Mouse (Mus musculus): ENCODE results near the gene Ppp1r2. TPM values are rescaled to one million over a fixed set of nuclear protein-coding genes. Genes with fewer than 3 reads are reported as not detected.
A peak's percentile ranks its signal among the peaks of the same experiment; 100 is the strongest.

Ppp1r2 gene
- polyA plus RNA-seq, 1 experiment from 2014 or later: 97.2 TPM

GRCm38 (mm10) chr16:31234356-31234755 lies 40.7 kb downstream of the Ppp1r2 start:
- no peak for ATAC-seq (ENCODE audit: insufficient number of reproducible peaks, low FRiP score)
- Histone ChIP-seq H3K27me3 (replicated peaks) (0 out of 2 replicates have a peak, but pooled peaks cover 3% of the 10 kb centered on the region), H3K27ac (ENCODE audit: poor library complexity, severe bottlenecking) (no peak overlapping the region), H3K9me3 (replicated peaks) (peaks cover 9% of the 10 kb centered on the region; the same call in 1 of the 2 replicates), H3K9ac (no peak overlapping the region), H3K4me3 (no peak overlapping the region), H3K36me3 (no peaks in the 10 kb centered on the region), H3K4me1 (replicated peaks) (peaks cover 27% of the 10 kb centered on the region), H3K4me2 (peak overlapping the region; percentile 69)
- WGBS: 47% methylated on average over 3 of the region's 3 CpGs

- Histone ChIP-seq H3K4me3 (peak overlapping the region; percentile 32), H3K27me3 (replicated peaks) (0 out of 2 replicates have a peak, but pooled peaks cover 3% of the 10 kb centered on the region), H3K36me3 (no peaks in the 10 kb centered on the region), H3K4me1 (replicated peaks) (peaks cover 27% of the 10 kb centered on the region), H3K9me3 (replicated peaks) (peaks cover 10% of the 10 kb centered on the region; the same call in 1 of the 2 replicates), H3K27ac (ENCODE audit: poor library complexity, severe bottlenecking) (no peak overlapping the region), H3K9ac (no peak overlapping the region), H3K4me2 (peak overlapping the region; percentile 69)
- no peak for ATAC-seq (ENCODE audit: insufficient number of reproducible peaks, low FRiP score)
- 11% methylated on average over 20 of the region's 20 CpGs for WGBS
Measured at GRCm38 (mm10) chr16:31233541-31234339, 41.3 kb downstream of the Ppp1r2 start.

GRCm38 (mm10) chr16:31233167-31233498 lies 41.9 kb downstream of the Ppp1r2 start:
- Histone ChIP-seq H3K27ac (ENCODE audit: poor library complexity, severe bottlenecking) (no peak overlapping the region), H3K4me3 (peak overlapping the region; percentile 32), H3K4me1 (replicated peaks) (peaks cover 23% of the 10 kb centered on the region), H3K36me3 (no peaks in the 10 kb centered on the region), H3K9me3 (replicated peaks) (peaks cover 10% of the 10 kb centered on the region; the same call in 1 of the 2 replicates), H3K4me2 (peak overlapping the region; percentile 69), H3K9ac (no peak overlapping the region), H3K27me3 (replicated peaks) (0 out of 2 replicates have a peak, but pooled peaks cover 3% of the 10 kb centered on the region)
- ATAC-seq (ENCODE audit: insufficient number of reproducible peaks, low FRiP score): no peak
- 12% methylated on average over 4 of the region's 4 CpGs for WGBS

GRCm38 (mm10) chr16:31232491-31233166 lies 42.4 kb downstream of the Ppp1r2 start:
- peaks cover 13% of the 10 kb centered on the region; the same call in 1 of the 2 replicates for H3K9me3 ChIP-seq (replicated peaks)
- H3K27me3 ChIP-seq (replicated peaks): 0 out of 2 replicates have a peak, but pooled peaks cover 3% of the 10 kb centered on the region
- no peak overlapping the region for H3K27ac ChIP-seq (ENCODE audit: poor library complexity, severe bottlenecking)
- WGBS: 77% methylated on average over 5 of the region's 5 CpGs
- no peaks in the 10 kb centered on the region for H3K36me3 ChIP-seq
- peaks cover 23% of the 10 kb centered on the region for H3K4me1 ChIP-seq (replicated peaks)
- H3K9ac ChIP-seq: no peak overlapping the region
- no peak for ATAC-seq (ENCODE audit: insufficient number of reproducible peaks, low FRiP score)
- H3K4me3 ChIP-seq: no peak overlapping the region
- H3K4me2 ChIP-seq: no peak overlapping the region

GRCm38 (mm10) chr16:31231591-31231990 lies 43.5 kb downstream of the Ppp1r2 start:
- Histone ChIP-seq H3K9me3 (replicated peaks) (peaks cover 13% of the 10 kb centered on the region; the same call in 1 of the 2 replicates), H3K4me2 (no peak overlapping the region), H3K36me3 (no peaks in the 10 kb centered on the region), H3K27ac (ENCODE audit: poor library complexity, severe bottlenecking) (no peak overlapping the region), H3K4me3 (no peak overlapping the region), H3K9ac (no peak overlapping the region), H3K27me3 (replicated peaks) (0 out of 2 replicates have a peak, but pooled peaks cover 3% of the 10 kb centered on the region), H3K4me1 (replicated peaks) (peaks cover 23% of the 10 kb centered on the region)
- WGBS: 76% methylated on average over 5 of the region's 5 CpGs
- no peak for ATAC-seq (ENCODE audit: insufficient number of reproducible peaks, low FRiP score)

GRCm38 (mm10) chr16:31227746-31228145 lies 47.3 kb downstream of the Ppp1r2 start:
- WGBS: 78% methylated on average over 1 of the region's 1 CpGs
- Histone ChIP-seq H3K9me3 (replicated peaks) (peaks cover 13% of the 10 kb centered on the region; the same call in 1 of the 2 replicates), H3K27ac (ENCODE audit: poor library complexity, severe bottlenecking) (no peak overlapping the region), H3K4me2 (no peak overlapping the region), H3K4me1 (replicated peaks) (no peaks in the 10 kb centered on the region), H3K4me3 (no peak overlapping the region), H3K27me3 (replicated peaks) (no peaks in the 10 kb centered on the region), H3K9ac (no peak overlapping the region), H3K36me3 (no peaks in the 10 kb centered on the region)
- ATAC-seq (ENCODE audit: insufficient number of reproducible peaks, low FRiP score): no peak

GRCm38 (mm10) chr16:31215271-31215670 lies 59.8 kb downstream of the Ppp1r2 start:
- no peaks in the 10 kb centered on the region for H3K27me3 ChIP-seq (replicated peaks)
- H3K36me3 ChIP-seq: no peaks in the 10 kb centered on the region
- H3K9ac ChIP-seq: no peak overlapping the region
- H3K4me1 ChIP-seq (replicated peaks): no peaks in the 10 kb centered on the region
- H3K9me3 ChIP-seq (replicated peaks): peaks cover 15% of the 10 kb centered on the region
- no peak overlapping the region for H3K4me2 ChIP-seq
- ATAC-seq (ENCODE audit: insufficient number of reproducible peaks, low FRiP score): no peak
- WGBS: 91% methylated on average over 4 of the region's 4 CpGs
- no peak overlapping the region for H3K4me3 ChIP-seq
- H3K27ac ChIP-seq (ENCODE audit: poor library complexity, severe bottlenecking): no peak overlapping the region

GRCm38 (mm10) chr16:31213463-31213862 lies 61.6 kb downstream of the Ppp1r2 start:
- H3K9ac ChIP-seq: no peak overlapping the region
- no peak overlapping the region for H3K27ac ChIP-seq (ENCODE audit: poor library complexity, severe bottlenecking)
- H3K9me3 ChIP-seq (replicated peaks): peaks cover 11% of the 10 kb centered on the region
- no peak for ATAC-seq (ENCODE audit: insufficient number of reproducible peaks, low FRiP score)
- H3K4me1 ChIP-seq (replicated peaks): peaks cover 17% of the 10 kb centered on the region
- H3K4me2 ChIP-seq: no peak overlapping the region
- no peaks in the 10 kb centered on the region for H3K27me3 ChIP-seq (replicated peaks)
- H3K36me3 ChIP-seq: no peaks in the 10 kb centered on the region
- no peak overlapping the region for H3K4me3 ChIP-seq
- WGBS: 83% methylated on average over 6 of the region's 6 CpGs

GRCm38 (mm10) chr16:31211503-31211902 lies 63.6 kb downstream of the Ppp1r2 start:
- H3K27me3 ChIP-seq (replicated peaks): no peaks in the 10 kb centered on the region
- 71% methylated on average over 9 of the region's 9 CpGs for WGBS
- H3K9ac ChIP-seq: no peak overlapping the region
- no peak overlapping the region for H3K4me3 ChIP-seq
- no peak overlapping the region for H3K4me2 ChIP-seq
- H3K27ac ChIP-seq (ENCODE audit: poor library complexity, severe bottlenecking): no peak overlapping the region
- no peaks in the 10 kb centered on the region for H3K36me3 ChIP-seq
- peaks cover 7% of the 10 kb centered on the region for H3K9me3 ChIP-seq (replicated peaks)
- H3K4me1 ChIP-seq (replicated peaks): peaks cover 17% of the 10 kb centered on the region
- no peak for ATAC-seq (ENCODE audit: insufficient number of reproducible peaks, low FRiP score)

GRCm38 (mm10) chr16:31210453-31210852 lies 64.6 kb downstream of the Ppp1r2 start:
- ATAC-seq (ENCODE audit: insufficient number of reproducible peaks, low FRiP score): no peak
- Histone ChIP-seq H3K4me1 (replicated peaks) (peaks cover 17% of the 10 kb centered on the region), H3K4me2 (no peak overlapping the region), H3K36me3 (no peaks in the 10 kb centered on the region), H3K9ac (no peak overlapping the region), H3K9me3 (replicated peaks) (peaks cover 4% of the 10 kb centered on the region; the same call in 1 of the 2 replicates), H3K27ac (ENCODE audit: poor library complexity, severe bottlenecking) (no peak overlapping the region), H3K4me3 (no peak overlapping the region), H3K27me3 (replicated peaks) (no peaks in the 10 kb centered on the region)
- WGBS: 57% methylated on average over 4 of the region's 4 CpGs

- Histone ChIP-seq H3K27me3 (replicated peaks) (no peaks in the 10 kb centered on the region), H3K4me3 (no peak overlapping the region), H3K36me3 (no peaks in the 10 kb centered on the region), H3K4me1 (replicated peaks) (peaks cover 17% of the 10 kb centered on the region), H3K9me3 (replicated peaks) (no peaks in the 10 kb centered on the region), H3K9ac (no peak overlapping the region), H3K27ac (ENCODE audit: poor library complexity, severe bottlenecking) (no peak overlapping the region), H3K4me2 (no peak overlapping the region)
- no peak for ATAC-seq (ENCODE audit: insufficient number of reproducible peaks, low FRiP score)
- WGBS: 47% methylated on average over 5 of the region's 5 CpGs
Measured at GRCm38 (mm10) chr16:31209911-31210310, 65.2 kb downstream of the Ppp1r2 start.

Data from heart, embryonic 12.5 days (tissue).